11 mouse cellular contexts compared by ENCODE assay signal in genomic region chr8:108724818-108725506, GRCm38 (mm10).
DNase-seq lines count a peak whose midpoint lies in the region; ATAC-seq and TF ChIP-seq lines count a peak whose summit lies in the region.
"Had no signal": no experiment of that assay in that cellular context is flagged by ENCODE, and none has a peak within 500 bp of the region (broad histone marks: within the 10 kb centered on the region; RNA-seq: fewer than 3 reads in every experiment).

No protein-coding gene starts in this region.

- no peaks in the 10 kb centered on the region for H3K36me3 ChIP-seq in hindbrain, embryonic 10.5 days
- H3K36me3 ChIP-seq in hindbrain, postnatal 0 days (ENCODE audit: insufficient read depth, low read length), result no peaks in the 10 kb centered on the region
- no peaks in the 10 kb centered on the region for H3K36me3 ChIP-seq in midbrain, postnatal 0 days (ENCODE audit: insufficient read depth, low read length)

- H3K27ac ChIP-seq in hindbrain, embryonic 10.5 days, result peak overlapping the region; percentile 77
- H3K27ac ChIP-seq in hindbrain, postnatal 0 days, result no peak overlapping the region
- no peak overlapping the region for H3K27ac ChIP-seq in midbrain, postnatal 0 days (ENCODE audit: low read depth, low read length)

- H3K4me2 ChIP-seq in hindbrain, postnatal 0 days (ENCODE audit: low read depth, low read length), result no peak overlapping the region
- H3K4me2 ChIP-seq in midbrain, postnatal 0 days (ENCODE audit: low read depth, low read length, poor library complexity, severe bottlenecking), result 0 out of 2 replicates have a peak overlapping the region, but pooled peaks have one; percentile 12

- H3K4me1 ChIP-seq in hindbrain, embryonic 10.5 days (replicated peaks), result peaks cover 100% of the 10 kb centered on the region
- H3K4me1 ChIP-seq in hindbrain, postnatal 0 days (ENCODE audit: insufficient read depth, low read length), result 0 out of 2 replicates have a peak, but pooled peaks cover 9% of the 10 kb centered on the region
- peaks cover 18% of the 10 kb centered on the region; the same call in 1 of the 2 replicates for H3K4me1 ChIP-seq in midbrain, postnatal 0 days (ENCODE audit: insufficient read depth, low read length)

- H3K27me3 ChIP-seq in hindbrain, embryonic 10.5 days (ENCODE audit: insufficient read depth, poor library complexity, severe bottlenecking), result peaks cover 10% of the 10 kb centered on the region; the same call in 1 of the 2 replicates
- H3K27me3 ChIP-seq in hindbrain, postnatal 0 days (ENCODE audit: insufficient read depth, low read length), result peaks cover 4% of the 10 kb centered on the region
- H3K27me3 ChIP-seq in midbrain, postnatal 0 days (ENCODE audit: insufficient read depth, low read length), result no peaks in the 10 kb centered on the region

- whole genome bisulfite sequencing in hindbrain, embryonic 10.5 days, result 32% methylated on average over 11 of the region's 11 CpGs
- 45% methylated on average over 10 of the region's 11 CpGs for WGBS in hindbrain, postnatal 0 days
- 35% methylated on average over 10 of the region's 11 CpGs for WGBS in midbrain, postnatal 0 days

- H3K4me3 ChIP-seq in hindbrain, embryonic 10.5 days, result no peak overlapping the region
- H3K4me3 ChIP-seq in hindbrain, postnatal 0 days (ENCODE audit: low read length), result no peak overlapping the region
- H3K4me3 ChIP-seq in midbrain, postnatal 0 days (ENCODE audit: low read depth, low read length), result no peak overlapping the region

- no peak for TF ChIP-seq CTCF in hindbrain, postnatal 0 days (IDR thresholded peaks at IDR 0.05; ENCODE audit: low read depth)
- TF ChIP-seq CTCF in midbrain, postnatal 0 days (IDR thresholded peaks at IDR 0.05), result no peak

- no peak overlapping the region for H3K9ac ChIP-seq in hindbrain, postnatal 0 days (replicated peaks; ENCODE audit: low read length)
- H3K9ac ChIP-seq in midbrain, postnatal 0 days (replicated peaks; ENCODE audit: low read length, poor library complexity, severe bottlenecking), result no peak overlapping the region

- H3K9me3 ChIP-seq in hindbrain, embryonic 10.5 days, result no peaks in the 10 kb centered on the region
- no peaks in the 10 kb centered on the region for H3K9me3 ChIP-seq in hindbrain, postnatal 0 days (ENCODE audit: low read length)
- no peaks in the 10 kb centered on the region for H3K9me3 ChIP-seq in midbrain, postnatal 0 days (ENCODE audit: low read length)

- DNase-seq in hindbrain, embryonic 10.5 days (ENCODE audit: low spot score), result no peak
- DNase-seq in hindbrain, postnatal 0 days (ENCODE audit: low spot score), result no peak
- peak; percentile 24 for DNase-seq in c-Kit-positive CD71-positive TER-119-negative erythroid progenitor cells, embryonic 14.5 days (ENCODE audit: low read depth)
- peak; percentile 34 for DNase-seq in liver
- no peak for DNase-seq in midbrain, postnatal 0 days (ENCODE audit: low spot score)
- no peak for DNase-seq in gastrocnemius, postnatal 25 days
- no peak for DNase-seq in thymus, adult 18-20 months
- DNase-seq in Muller cell, postnatal 12 days (ENCODE audit: inconsistent ontology term), result no peak
- DNase-seq: cerebellum, postnatal 10 days; heart, postnatal 36 days; kidney, postnatal 36 days had no signal

- no peak for ATAC-seq in hindbrain, postnatal 0 days
- no peak for ATAC-seq in midbrain, postnatal 0 days (ENCODE audit: low FRiP score)

Comparison
In these comparisons a context has a peak if more than half of its experiments do, and no peak if none do; other contexts are left out.
1. DNase-seq: peak in c-Kit-positive CD71-positive TER-119-negative erythroid progenitor cells, embryonic 14.5 days (single experiment) and liver (single experiment); none in hindbrain, embryonic 10.5 days (single experiment), hindbrain, postnatal 0 days (single experiment), midbrain, postnatal 0 days (single experiment), gastrocnemius, postnatal 25 days (single experiment), thymus, adult 18-20 months (0 of 2) and Muller cell, postnatal 12 days (single experiment).